Mouse (Mus musculus): ENCODE results near the gene Cd274. TPM values are rescaled to one million over a fixed set of nuclear protein-coding genes. Genes with fewer than 3 reads are reported as not detected.

Cd274 gene
- polyA plus RNA-seq, 1 experiment from 2014 or later: 0.04 TPM

GRCm38 (mm10) chr19:29345636-29346035, 21.6 kb upstream of the Cd274 start:
- no peak overlapping the region for H3K4me3 ChIP-seq
- ATAC-seq (ENCODE audit: low FRiP score, low read depth): no peak
- no peak overlapping the region for H3K4me2 ChIP-seq (replicated peaks)
- H3K9ac ChIP-seq: no peak overlapping the region
- 75% methylated on average over 6 of the region's 6 CpGs for WGBS
- no peaks in the 10 kb centered on the region for H3K9me3 ChIP-seq
- no peaks in the 10 kb centered on the region for H3K36me3 ChIP-seq
- H3K27ac ChIP-seq: no peak overlapping the region
- no peaks in the 10 kb centered on the region for H3K27me3 ChIP-seq
- H3K4me1 ChIP-seq: no peaks in the 10 kb centered on the region

GRCm38 (mm10) chr19:29350991-29351390, 16.3 kb upstream of the Cd274 start:
- no peak for ATAC-seq (ENCODE audit: low FRiP score, low read depth)

GRCm38 (mm10) chr19:29354895-29355877, 12.1 kb upstream of the Cd274 start:
- Histone ChIP-seq H3K4me3 (peak overlapping the region; percentile 39), H3K4me1 (peaks cover 1% of the 10 kb centered on the region; the same call in 1 of the 2 replicates), H3K27ac (no peak overlapping the region), H3K9me3 (no peaks in the 10 kb centered on the region), H3K4me2 (replicated peaks) (peak overlapping the region; percentile 71), H3K36me3 (peaks cover 6% of the 10 kb centered on the region; the same call in 1 of the 2 replicates), H3K9ac (no peak overlapping the region; the same call in 1 of the 2 replicates), H3K27me3 (no peaks in the 10 kb centered on the region)
- peak; percentile 73 for ATAC-seq (ENCODE audit: low FRiP score, low read depth)
- WGBS: 3% methylated on average over 20 of the region's 20 CpGs

More at GRCm38 (mm10) chr19:29350991-29351390, 16.3 kb upstream of the Cd274 start:
- no peak overlapping the region for H3K4me3 ChIP-seq
- no peaks in the 10 kb centered on the region for H3K9me3 ChIP-seq
- H3K27ac ChIP-seq: no peak overlapping the region
- no peak overlapping the region for H3K9ac ChIP-seq
- H3K4me1 ChIP-seq: no peaks in the 10 kb centered on the region; the same call in 1 of the 2 replicates
- 59% methylated on average over 5 of the region's 5 CpGs for WGBS
- no peaks in the 10 kb centered on the region for H3K36me3 ChIP-seq
- H3K27me3 ChIP-seq: no peaks in the 10 kb centered on the region
- no peak overlapping the region for H3K4me2 ChIP-seq (replicated peaks)

- no peak overlapping the region for H3K9ac ChIP-seq
- WGBS: 85% methylated on average over 11 of the region's 11 CpGs
- H3K27me3 ChIP-seq: no peaks in the 10 kb centered on the region
- no peak overlapping the region for H3K27ac ChIP-seq
- no peak for ATAC-seq (ENCODE audit: low FRiP score, low read depth)
- no peak overlapping the region for H3K4me2 ChIP-seq (replicated peaks)
- H3K4me3 ChIP-seq: no peak overlapping the region
- H3K36me3 ChIP-seq: peaks cover 6% of the 10 kb centered on the region; the same call in 1 of the 2 replicates
- peaks cover 12% of the 10 kb centered on the region for H3K4me1 ChIP-seq
- no peaks in the 10 kb centered on the region for H3K9me3 ChIP-seq
Observed at GRCm38 (mm10) chr19:29356281-29356680, 11.0 kb upstream of the Cd274 start.

- Histone ChIP-seq H3K4me2 (replicated peaks) (no peak overlapping the region), H3K4me1 (peaks cover 14% of the 10 kb centered on the region; the same call in 1 of the 2 replicates), H3K9ac (no peak overlapping the region), H3K9me3 (no peaks in the 10 kb centered on the region), H3K36me3 (peaks cover 6% of the 10 kb centered on the region; the same call in 1 of the 2 replicates), H3K4me3 (no peak overlapping the region), H3K27me3 (peaks cover 5% of the 10 kb centered on the region; the same call in 1 of the 2 replicates), H3K27ac (no peak overlapping the region)
- ATAC-seq (ENCODE audit: low FRiP score, low read depth): no peak
- WGBS: 78% methylated on average over 5 of the region's 5 CpGs
Observed at GRCm38 (mm10) chr19:29360251-29360650, 7.0 kb upstream of the Cd274 start.

GRCm38 (mm10) chr19:29361468-29362130, 5.7 kb upstream of the Cd274 start:
- ATAC-seq (ENCODE audit: low FRiP score, low read depth): peak; percentile 99
- H3K4me2 ChIP-seq (replicated peaks): peak overlapping the region; percentile 83
- peak overlapping the region; percentile 67 for H3K4me3 ChIP-seq
- no peak overlapping the region for H3K27ac ChIP-seq
- peaks cover 5% of the 10 kb centered on the region; the same call in 1 of the 2 replicates for H3K27me3 ChIP-seq
- no peaks in the 10 kb centered on the region for H3K9me3 ChIP-seq
- peak overlapping the region; percentile 71 for H3K9ac ChIP-seq
- 3% methylated on average over 33 of the region's 33 CpGs for WGBS
- peaks cover 15% of the 10 kb centered on the region for H3K4me1 ChIP-seq
- peaks cover 6% of the 10 kb centered on the region; the same call in 1 of the 2 replicates for H3K36me3 ChIP-seq

- H3K27ac ChIP-seq: no peak overlapping the region
- ATAC-seq (ENCODE audit: low FRiP score, low read depth): no peak
- peaks cover 6% of the 10 kb centered on the region; the same call in 1 of the 2 replicates for H3K36me3 ChIP-seq
- no peaks in the 10 kb centered on the region for H3K9me3 ChIP-seq
- peaks cover 5% of the 10 kb centered on the region; the same call in 1 of the 2 replicates for H3K27me3 ChIP-seq
- H3K4me2 ChIP-seq (replicated peaks): peak overlapping the region; percentile 83
- H3K9ac ChIP-seq: peak overlapping the region; percentile 71
- H3K4me1 ChIP-seq: peaks cover 18% of the 10 kb centered on the region
- H3K4me3 ChIP-seq: peak overlapping the region; percentile 67
- WGBS: 45% methylated on average over 13 of the region's 13 CpGs
Observed at GRCm38 (mm10) chr19:29362173-29362930, 4.9 kb upstream of the Cd274 start.

- Histone ChIP-seq H3K36me3 (peaks cover 4% of the 10 kb centered on the region; the same call in 1 of the 2 replicates), H3K4me1 (peaks cover 18% of the 10 kb centered on the region), H3K4me3 (no peak overlapping the region), H3K27ac (no peak overlapping the region), H3K4me2 (replicated peaks) (no peak overlapping the region), H3K9me3 (no peaks in the 10 kb centered on the region), H3K27me3 (peaks cover 5% of the 10 kb centered on the region; the same call in 1 of the 2 replicates), H3K9ac (no peak overlapping the region)
- no peak for ATAC-seq (ENCODE audit: low FRiP score, low read depth)
- 86% methylated on average over 7 of the region's 7 CpGs for whole genome bisulfite sequencing
Observed at GRCm38 (mm10) chr19:29363557-29363956, 3.7 kb upstream of the Cd274 start.

GRCm38 (mm10) chr19:29364076-29364475, 3.2 kb upstream of the Cd274 start:
- 76% methylated on average over 5 of the region's 5 CpGs for WGBS
- Histone ChIP-seq H3K9me3 (no peaks in the 10 kb centered on the region), H3K9ac (no peak overlapping the region), H3K4me1 (peaks cover 18% of the 10 kb centered on the region), H3K4me2 (replicated peaks) (no peak overlapping the region), H3K27ac (no peak overlapping the region), H3K4me3 (no peak overlapping the region), H3K27me3 (peaks cover 5% of the 10 kb centered on the region; the same call in 1 of the 2 replicates), H3K36me3 (no peaks in the 10 kb centered on the region)
- no peak for ATAC-seq (ENCODE audit: low FRiP score, low read depth)

- H3K4me1 ChIP-seq: peaks cover 17% of the 10 kb centered on the region
- H3K4me3 ChIP-seq: no peak overlapping the region
- H3K9ac ChIP-seq: no peak overlapping the region
- H3K9me3 ChIP-seq: no peaks in the 10 kb centered on the region
- 27% methylated on average over 3 of the region's 3 CpGs for WGBS
- no peak for ATAC-seq (ENCODE audit: low FRiP score, low read depth)
- H3K4me2 ChIP-seq (replicated peaks): no peak overlapping the region
- H3K27me3 ChIP-seq: peaks cover 5% of the 10 kb centered on the region; the same call in 1 of the 2 replicates
- no peak overlapping the region for H3K27ac ChIP-seq
- H3K36me3 ChIP-seq: no peaks in the 10 kb centered on the region
Observed at GRCm38 (mm10) chr19:29365105-29365504, 2.1 kb upstream of the Cd274 start.

- Histone ChIP-seq H3K36me3 (no peaks in the 10 kb centered on the region), H3K4me3 (peak overlapping the region; percentile 56), H3K4me1 (peaks cover 4% of the 10 kb centered on the region), H3K9me3 (no peaks in the 10 kb centered on the region), H3K9ac (no peak overlapping the region), H3K27ac (no peak overlapping the region), H3K4me2 (replicated peaks) (peak overlapping the region; percentile 84), H3K27me3 (peaks cover 5% of the 10 kb centered on the region; the same call in 1 of the 2 replicates)
- no peak for ATAC-seq (ENCODE audit: low FRiP score, low read depth)
- 58% methylated on average over 20 of the region's 20 CpGs for WGBS
Observed at GRCm38 (mm10) chr19:29366226-29366968, 858 bp upstream of the Cd274 start.
